Mouse (Mus musculus) embryonic stem cell, embryonic (primary cell): ENCODE measurements around the gene Celsr1.

ENCODE experiments used
- CTCF ChIA-PET, 4 experiments: fragments of 300-600 bp in 2 of 4; fragments of 350-600 bp in 2 of 4; sonication (Branson Sonifier 250); formaldehyde crosslinking; loops; one replicate each; lab custom pipeline; 2022; ENCODE audit warnings: inconsistent platforms in 2 of 4; lab: Charles Lee
- POLR2A ChIA-PET, 4 experiments: fragments of 300-600 bp in 2 of 4; fragments of 350-600 bp in 2 of 4; sonication (Branson Sonifier 250); formaldehyde crosslinking; loops; one replicate each; lab custom pipeline; 2022; ENCODE audit warnings: antibody characterized with exemption in 4 of 4, inconsistent platforms in 1 of 4; lab: Charles Lee

The Celsr1 gene

DNA sequence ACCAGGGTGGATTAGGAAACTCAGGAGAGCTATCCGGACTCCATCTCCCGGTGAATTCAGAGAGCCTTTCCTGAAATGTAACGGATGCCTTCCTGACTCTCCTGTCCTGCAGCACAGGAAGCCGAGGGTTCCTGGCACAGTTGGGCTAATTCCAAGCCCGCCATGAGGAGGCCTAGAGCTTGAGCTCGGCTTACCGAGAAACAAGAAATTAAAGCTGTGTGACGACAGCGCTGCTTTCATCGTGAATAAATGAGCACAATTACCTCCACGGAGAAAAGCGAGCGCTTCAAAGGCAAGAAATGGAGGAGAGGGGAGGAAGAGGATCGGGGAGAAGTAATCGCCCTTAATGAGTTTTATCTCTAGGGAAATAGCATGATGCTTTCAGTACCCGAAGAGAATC, 57.8 kb downstream of the Celsr1 start:
- POLR2A ChIA-PET: no interaction called here
- CTCF ChIA-PET: no interaction called here

- POLR2A ChIA-PET: interaction anchor here in 1 of 4 experiments (2.4 kb wide), 1 partner anchor 34 kb away, joined by 7 read pairs; no protein-coding TSS in a partner anchor
- CTCF ChIA-PET: interaction anchor here in 2 of 4 experiments (0.6 kb wide), 2 partner anchors 162 to 474 kb away, joined by 4 to 9 read pairs; no protein-coding TSS in a partner anchor
Observed at GRCm38 (mm10) chr15:85971596-85971995, 62.0 kb downstream of the Celsr1 start.

- POLR2A ChIA-PET: interaction anchor here in 2 of 4 experiments (0.6 kb wide), 2 partner anchors 189 to 319 kb away, joined by 3 to 6 read pairs; no protein-coding TSS in a partner anchor
- CTCF ChIA-PET: interaction anchor here in 1 of 4 experiments (0.6 to 0.7 kb wide), 3 partner anchors 57 to 723 kb away, joined by 3 to 11 read pairs (median 3); no protein-coding TSS in a partner anchor
Observed at GRCm38 (mm10) chr15:85970441-85970840, 63.1 kb downstream of the Celsr1 start.

DNA sequence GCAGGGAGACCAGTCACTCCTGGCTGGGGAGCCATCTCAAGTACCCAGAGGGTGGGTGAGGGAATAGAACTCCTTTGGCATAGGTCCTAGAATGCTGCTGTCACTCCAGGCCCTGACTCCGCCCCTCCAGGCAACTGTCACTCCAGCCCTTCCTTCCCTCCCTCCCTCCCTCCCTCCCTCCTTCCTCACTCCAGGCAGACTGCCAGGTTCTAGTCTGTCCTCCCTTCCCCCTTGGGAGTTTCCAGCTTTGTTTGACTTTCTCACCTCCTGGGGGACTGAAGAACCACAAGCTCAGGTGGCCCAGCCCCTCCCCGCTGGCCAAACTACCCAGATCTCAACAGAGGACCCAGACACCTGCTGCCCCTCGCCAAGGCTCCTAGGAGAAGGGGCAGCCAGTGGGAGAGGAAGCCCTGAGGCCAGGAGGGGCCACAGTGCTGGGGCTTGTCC, 63.8 kb downstream of the Celsr1 start:
- CTCF ChIA-PET: interaction anchor here in 1 of 4 experiments (0.6 to 0.7 kb wide), 2 partner anchors 56 to 723 kb away, joined by 3 to 11 read pairs; no protein-coding TSS in a partner anchor
- POLR2A ChIA-PET: no interaction called here

- ChIA-PET CTCF (no interaction called here), POLR2A (interaction anchor here in 1 of 4 experiments (1.1 kb wide), 1 partner anchor 25 kb away, joined by 4 read pairs; no protein-coding TSS in a partner anchor)
Observed at GRCm38 (mm10) chr15:85969291-85969690, 64.3 kb downstream of the Celsr1 start.

DNA sequence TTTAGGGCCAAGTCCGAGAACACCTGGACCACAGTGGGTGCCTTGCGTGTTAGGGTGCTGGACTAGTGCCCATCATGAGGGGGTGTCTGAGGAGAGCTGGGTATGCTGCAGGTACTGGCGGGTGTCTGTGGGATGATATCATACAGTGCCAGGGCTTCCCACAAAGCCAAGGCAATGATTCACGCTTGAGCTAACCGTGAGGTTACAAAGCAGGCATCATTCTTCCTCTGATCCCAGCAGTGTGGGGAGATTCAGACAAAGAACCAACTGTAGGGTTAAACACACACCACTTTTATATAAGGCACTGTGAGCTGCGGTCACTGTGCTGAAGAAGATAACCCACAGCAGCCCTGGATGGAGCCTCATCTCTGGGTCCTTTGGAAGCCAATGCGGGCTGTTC, 67.5 kb downstream of the Celsr1 start:
- CTCF ChIA-PET: no interaction called here
- POLR2A ChIA-PET: no interaction called here

GRCm38 (mm10) chr15:85963279-85963840, 70.2 kb downstream of the Celsr1 start:
- CTCF ChIA-PET: interaction anchor here in 1 of 4 experiments (1.2 kb wide), 1 partner anchor 177 kb away, joined by 3 read pairs; no protein-coding TSS in a partner anchor
- POLR2A ChIA-PET: interaction anchor here in 1 of 4 experiments (0.6 to 1.1 kb wide), 2 partner anchors 44 to 67 kb away, joined by 3 to 4 read pairs; no protein-coding TSS in a partner anchor

DNA sequence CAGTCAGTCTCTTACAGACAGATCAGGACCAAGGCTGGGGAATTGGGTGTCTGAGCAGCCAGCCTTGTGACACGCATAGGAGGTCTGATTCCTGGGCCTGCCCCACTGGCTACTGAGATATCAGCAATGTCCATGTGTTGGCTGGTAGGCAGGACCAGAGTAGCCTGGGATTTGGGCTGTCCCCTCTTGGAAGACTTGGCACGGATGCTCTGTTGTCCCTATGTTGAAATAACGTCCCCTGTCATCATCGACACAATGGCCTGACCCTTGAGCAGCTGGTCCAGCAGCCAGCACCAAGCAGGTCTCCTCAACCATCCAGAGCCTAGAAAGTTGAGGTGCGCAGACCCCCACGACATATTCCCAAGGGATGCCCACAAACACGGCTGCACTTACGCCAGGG, 70.9 kb downstream of the Celsr1 start:
- POLR2A ChIA-PET: interaction anchor here in 1 of 4 experiments (1.1 kb wide), 1 partner anchor 67 kb away, joined by 4 read pairs; no protein-coding TSS in a partner anchor
- CTCF ChIA-PET: no interaction called here

- ChIA-PET POLR2A (interaction anchor here in 1 of 4 experiments (0.5 kb wide), 1 partner anchor 96 kb away, joined by 3 read pairs; the partner anchor contains the start of gene Gramd4), CTCF (no interaction called here)
Observed at GRCm38 (mm10) chr15:85961651-85962050, 71.9 kb downstream of the Celsr1 start.

GRCm38 (mm10) chr15:85961131-85961530, 72.4 kb downstream of the Celsr1 start:
- POLR2A ChIA-PET: no interaction called here
- CTCF ChIA-PET: no interaction called here

- ChIA-PET CTCF (interaction anchor here in 2 of 4 experiments (0.5 to 1.1 kb wide), 2 partner anchors 69 to 77 kb away, joined by 3 read pairs; no protein-coding TSS in a partner anchor), POLR2A (interaction anchor here in 2 of 4 experiments (0.7 to 1.2 kb wide), 2 partner anchors 14 to 21 kb away, joined by 3 to 4 read pairs; no protein-coding TSS in a partner anchor)
Observed at GRCm38 (mm10) chr15:85956202-85956601, 77.4 kb downstream of the Celsr1 start.

DNA sequence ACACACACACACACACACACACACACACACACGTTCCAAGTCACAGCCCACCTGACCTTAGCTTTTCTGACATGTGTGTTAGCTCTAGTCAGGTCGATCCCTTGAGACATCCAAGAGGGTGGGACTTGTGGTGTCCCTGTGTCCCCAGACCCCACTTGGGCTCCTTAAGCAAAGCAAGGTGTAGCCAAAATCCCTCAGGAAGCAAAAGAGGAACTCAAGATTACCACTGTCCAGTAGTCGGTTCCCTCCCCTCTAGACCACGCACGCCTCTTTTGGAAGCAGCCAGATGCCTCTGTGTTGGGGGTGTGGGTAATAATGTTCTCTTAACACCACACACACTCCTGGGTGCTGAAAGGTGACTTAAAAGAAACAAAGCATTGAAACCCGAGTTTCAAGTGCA, 80.1 kb downstream of the Celsr1 start:
- POLR2A ChIA-PET: no interaction called here

DNA sequence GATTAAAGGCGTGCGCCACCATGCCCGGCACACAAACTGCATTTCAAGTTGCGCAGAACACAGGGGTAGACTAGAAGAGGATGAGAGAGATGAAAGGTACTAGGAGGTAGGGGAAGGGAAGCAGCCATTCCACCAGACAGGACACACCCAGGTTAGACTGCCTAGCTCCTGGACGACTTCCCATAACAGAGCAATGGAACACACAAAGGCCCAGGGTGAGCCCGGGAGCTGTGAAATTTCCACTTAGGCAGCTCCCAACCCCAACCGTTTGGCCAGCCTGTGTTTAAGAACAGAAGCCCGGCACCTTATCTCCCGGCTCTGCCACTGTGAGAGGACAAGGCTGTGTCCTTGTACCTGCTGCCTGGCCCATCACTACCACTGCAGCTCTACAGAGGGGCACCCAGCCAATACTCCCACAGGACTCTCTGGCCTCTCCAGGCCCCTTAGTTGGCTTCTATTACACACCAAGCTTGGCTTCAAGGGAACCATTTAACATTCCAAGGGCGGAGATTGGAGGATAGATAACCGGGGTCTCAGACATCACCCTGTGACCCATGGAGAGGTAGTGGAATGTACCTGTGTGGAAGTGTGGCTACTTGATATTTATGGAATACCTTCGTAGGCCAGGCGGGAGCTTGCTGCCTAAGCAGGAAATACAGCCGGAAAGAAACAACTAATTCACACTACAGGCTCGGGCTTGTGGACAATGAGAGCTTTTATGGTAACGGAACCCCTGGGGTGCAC, 84.0 kb downstream of the Celsr1 start:
- POLR2A ChIA-PET: interaction anchor here in 3 of 4 experiments (0.9 to 1.5 kb wide), 11 partner anchors 14 to 263 kb away, joined by 3 to 6 read pairs (median 3); partner anchors contain the start of genes Celsr1 (in 1 of the 3) and Ttc38 (in 1 of the 3)
- CTCF ChIA-PET: interaction anchor here in 3 of 4 experiments (0.6 to 2.4 kb wide), 8 partner anchors 36 to 83 kb away, joined by 3 to 10 read pairs (median 4); no protein-coding TSS in a partner anchor

More for the DNA sequence above, 80.1 kb downstream of the Celsr1 start:
- CTCF ChIA-PET: no interaction called here

DNA sequence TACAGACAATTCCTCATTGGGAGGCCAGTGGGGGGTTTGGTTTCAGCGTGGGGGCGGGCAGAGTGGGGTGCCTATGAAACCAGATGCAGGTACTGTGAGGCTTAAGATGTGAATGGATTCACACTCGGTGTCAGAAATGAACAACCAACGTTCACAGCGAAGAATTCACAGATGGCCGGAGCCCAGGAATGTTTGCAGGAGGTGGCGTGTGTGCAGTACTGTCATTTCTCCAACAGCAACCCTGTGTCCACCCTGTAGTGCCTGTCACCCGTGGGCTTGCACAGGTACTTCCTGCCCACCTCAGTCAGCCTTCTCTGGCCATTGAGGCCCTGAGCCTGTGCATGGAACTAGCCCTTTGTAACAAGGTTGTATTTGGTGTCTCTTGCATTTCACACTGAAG, 85.6 kb downstream of the Celsr1 start:
- POLR2A ChIA-PET: interaction anchor here in 1 of 4 experiments (1.0 kb wide), 1 partner anchor 29 kb away, joined by 3 read pairs; no protein-coding TSS in a partner anchor
- CTCF ChIA-PET: interaction anchor here in 2 of 4 experiments (0.6 to 1.9 kb wide), 3 partner anchors 12 to 216 kb away, joined by 3 to 5 read pairs (median 4); no protein-coding TSS in a partner anchor

GRCm38 (mm10) chr15:85947541-85947940, 86.0 kb downstream of the Celsr1 start:
- CTCF ChIA-PET: interaction anchor here in 2 of 4 experiments (0.6 to 1.5 kb wide), 3 partner anchors 12 to 216 kb away, joined by 3 to 5 read pairs (median 4); no protein-coding TSS in a partner anchor

GRCm38 (mm10) chr15:85935627-85936049, 97.9 kb downstream of the Celsr1 start:
- ChIA-PET POLR2A (interaction anchor here in 3 of 4 experiments (0.6 to 1.3 kb wide), 19 partner anchors 8 to 434 kb away, joined by 3 to 7 read pairs (median 3); partner anchors contain the start of genes Celsr1 (in 1 of the 3) and Gtse1 (in 1 of the 3)), CTCF (interaction anchor here in 3 of 4 experiments (0.5 to 1.6 kb wide), 17 partner anchors 12 to 241 kb away, joined by 3 to 12 read pairs (median 3); partner anchors contain the start of gene Pkdrej (in 1 of the 3))

More at GRCm38 (mm10) chr15:85947541-85947940, 86.0 kb downstream of the Celsr1 start:
- POLR2A ChIA-PET: interaction anchor here in 1 of 4 experiments (1.0 kb wide), 1 partner anchor 29 kb away, joined by 3 read pairs; no protein-coding TSS in a partner anchor

DNA sequence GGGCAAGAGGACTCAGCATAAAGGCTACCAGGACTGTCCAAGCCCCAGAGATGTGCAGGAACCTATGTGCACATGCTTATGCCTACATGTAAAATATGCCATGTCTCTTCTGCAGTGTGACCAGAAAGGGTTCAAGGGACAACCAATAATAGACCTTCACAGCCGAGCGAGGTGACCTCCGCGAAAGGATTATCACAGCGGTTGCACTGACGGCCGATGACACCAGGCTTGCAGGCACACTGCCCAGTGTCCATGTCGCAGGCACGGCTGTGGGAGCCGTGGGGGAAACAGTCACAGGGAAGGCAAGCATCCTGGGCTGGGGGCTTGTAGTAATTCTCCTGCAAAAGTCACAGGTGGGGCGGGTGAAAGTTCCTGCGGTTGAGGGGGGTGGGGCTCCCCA, 105.4 kb downstream of the Celsr1 start:
- ChIA-PET CTCF (interaction anchor here in 3 of 4 experiments (0.5 to 1.6 kb wide), 3 partner anchors 15 to 714 kb away, joined by 3 to 4 read pairs (median 3); no protein-coding TSS in a partner anchor), POLR2A (interaction anchor here in 1 of 4 experiments (0.6 kb wide), 1 partner anchor 78 kb away, joined by 3 read pairs; no protein-coding TSS in a partner anchor)

DNA sequence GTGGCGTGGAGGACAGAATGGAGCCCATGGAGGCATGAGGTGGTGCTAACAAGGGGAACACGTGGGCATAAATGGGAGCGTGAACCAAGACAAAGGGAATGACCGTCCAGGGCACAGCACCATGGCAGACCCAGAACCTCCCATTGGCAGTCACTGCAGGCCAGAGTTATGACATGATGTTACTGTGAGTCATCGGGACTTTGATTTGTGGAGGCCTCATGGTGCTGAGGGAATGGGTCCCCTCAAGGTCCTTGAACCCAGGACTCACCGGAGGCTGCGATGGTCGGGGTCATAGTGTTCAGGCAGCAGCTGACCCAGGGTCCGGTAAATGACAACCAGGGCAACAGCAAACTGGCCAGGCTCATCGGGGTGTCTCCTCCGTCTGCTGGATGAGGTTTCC, 111.7 kb downstream of the Celsr1 start:
- CTCF ChIA-PET: no interaction called here
- POLR2A ChIA-PET: interaction anchor here in 1 of 4 experiments (1.1 kb wide), 1 partner anchor 12 kb away, joined by 4 read pairs; no protein-coding TSS in a partner anchor
